Mouse (Mus musculus) thymus, postnatal 0 days (tissue): ENCODE data around the gene Krtap4-2. TPM values are rescaled to one million over a fixed set of nuclear protein-coding genes. Genes with fewer than 3 reads are reported as not detected.
"Not testable (repeated sequence)": the region's sequence is repeated elsewhere in the genome, so short reads cannot be mapped to it uniquely, and the experiment has no call there.

ENCODE experiments used
- DNase-seq: peaks from one replicate; pipeline ENCODE4 v3.0.0-alpha.2; 2015; ENCODE audit warnings: low spot score
- polyA plus RNA-seq: library from polyadenylated mRNA; unstranded; fragments of >200 nt; fragmentation: Nextera tagmentation; extraction: Ambion mirVana; gene quantifications from 2 replicates; pipeline ENCODE4 v1.2.1, GENCODE M21; 2015

Gene Krtap4-2
- not detected in 2 replicates for polyA plus RNA-seq

DNA sequence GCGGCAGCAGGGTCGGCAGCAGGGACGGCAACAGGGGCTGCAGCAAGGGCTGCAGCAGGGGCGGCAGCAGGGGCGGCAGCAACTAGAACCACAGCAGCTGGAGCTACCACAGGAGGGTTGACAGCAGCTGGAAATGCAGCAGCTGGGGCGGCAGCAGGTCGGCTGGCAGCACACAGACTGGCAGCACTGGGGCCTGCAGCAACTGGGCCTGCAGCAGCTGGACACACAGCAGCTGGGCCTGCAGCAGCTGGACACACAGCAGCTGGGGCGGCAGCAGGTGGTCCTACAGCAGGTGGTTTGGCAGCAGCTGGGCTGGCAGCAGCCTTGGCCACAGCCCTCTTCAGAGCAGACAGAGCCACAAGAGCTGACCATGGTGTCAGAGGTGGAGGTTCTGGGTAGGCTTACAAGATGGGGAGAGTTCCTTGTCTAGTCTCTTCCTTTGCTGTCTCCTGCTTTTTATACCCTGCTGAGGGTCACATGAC lies at the start of gene Krtap4-2:
Krtap4-2 (minus strand) TSS at position 432 of the 482 bp plus-strand sequence.
- DNase-seq = no peak

DNA sequence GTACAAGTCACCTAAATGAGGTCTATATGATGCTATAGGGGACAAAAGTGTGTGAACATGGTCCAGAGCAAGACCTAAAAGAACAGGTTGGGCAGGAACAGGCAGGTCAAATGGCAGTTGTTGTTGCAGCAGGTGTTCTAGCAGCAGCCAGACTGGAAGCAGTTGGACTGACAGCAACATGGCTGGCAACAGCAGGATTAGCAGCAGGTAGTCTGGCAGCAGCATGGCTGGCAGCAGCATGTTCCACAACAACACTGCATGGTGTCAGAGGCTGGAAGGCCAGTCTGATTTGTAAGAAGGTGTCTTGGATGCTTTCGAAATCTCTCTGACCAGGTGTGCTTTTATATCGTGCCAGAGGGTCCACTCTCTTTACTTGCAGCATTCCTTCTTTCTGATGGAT lies 48.6 kb upstream of the Krtap4-2 start:
- DNase-seq = no peak

DNA sequence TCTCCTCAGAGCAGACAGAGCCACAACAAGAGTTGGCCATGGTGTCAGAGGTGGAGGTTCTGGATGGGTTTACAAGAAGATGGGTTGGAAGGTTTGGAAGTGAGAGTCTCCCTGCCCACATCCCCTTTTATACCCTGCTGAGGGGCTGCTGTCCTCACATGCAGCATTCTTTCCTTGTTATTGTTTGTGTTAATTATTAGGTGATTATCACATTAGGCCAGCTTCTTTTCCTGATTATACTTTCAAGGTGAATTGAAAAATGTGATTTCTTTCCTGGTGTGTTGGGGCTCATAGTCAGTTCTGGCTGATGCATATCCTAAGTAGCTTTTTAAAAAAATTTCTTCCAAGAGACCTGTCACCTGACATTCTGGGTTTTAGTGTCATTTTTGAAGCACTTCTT lies 31.0 kb upstream of the Krtap4-2 start, which contains the start of gene Krtap4-6:
Krtap4-6 (minus strand) TSS at position 101 of the 400 bp plus-strand sequence.
- no peak for DNase-seq

DNA sequence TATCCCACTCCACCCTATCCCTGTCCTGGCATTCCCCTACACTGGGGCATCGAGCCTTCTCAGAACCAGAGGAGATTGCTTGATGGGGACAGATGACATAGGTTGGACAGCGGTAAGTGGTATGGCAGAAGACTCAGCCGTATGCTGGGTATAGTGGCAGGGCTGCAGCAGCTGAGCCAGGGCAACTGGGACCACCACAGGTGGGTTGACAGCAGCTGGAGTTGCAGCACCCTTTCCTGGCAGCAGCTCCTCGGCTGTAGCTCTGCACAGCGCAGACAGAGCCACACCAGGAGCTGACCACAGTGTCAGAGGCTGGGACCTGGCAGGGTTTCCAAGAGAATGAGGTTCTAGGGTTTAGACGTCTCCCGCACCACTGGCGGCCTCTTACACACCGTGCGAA lies 27.9 kb upstream of the Krtap4-2 start:
- DNase-seq = no peak

DNA sequence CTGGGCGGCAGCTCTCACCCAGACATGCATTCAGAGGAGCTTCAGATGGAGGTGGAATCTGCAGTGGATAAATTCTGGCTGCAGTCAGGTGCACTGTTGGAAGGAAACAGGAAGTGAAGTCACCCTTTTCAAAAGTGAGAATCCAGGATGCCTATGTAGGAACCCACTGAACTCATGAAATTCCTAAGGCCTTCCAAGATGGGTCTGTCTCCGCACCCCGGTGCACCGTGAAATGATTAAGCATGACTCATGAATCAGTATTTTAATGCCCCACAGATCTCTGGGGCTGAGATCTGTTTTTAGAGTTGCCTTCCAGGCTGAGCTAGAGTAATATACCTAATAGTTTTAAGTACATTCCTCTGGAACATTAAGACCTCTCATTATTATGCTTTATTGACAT lies 24.4 kb upstream of the Krtap4-2 start:
- DNase-seq = no peak

DNA sequence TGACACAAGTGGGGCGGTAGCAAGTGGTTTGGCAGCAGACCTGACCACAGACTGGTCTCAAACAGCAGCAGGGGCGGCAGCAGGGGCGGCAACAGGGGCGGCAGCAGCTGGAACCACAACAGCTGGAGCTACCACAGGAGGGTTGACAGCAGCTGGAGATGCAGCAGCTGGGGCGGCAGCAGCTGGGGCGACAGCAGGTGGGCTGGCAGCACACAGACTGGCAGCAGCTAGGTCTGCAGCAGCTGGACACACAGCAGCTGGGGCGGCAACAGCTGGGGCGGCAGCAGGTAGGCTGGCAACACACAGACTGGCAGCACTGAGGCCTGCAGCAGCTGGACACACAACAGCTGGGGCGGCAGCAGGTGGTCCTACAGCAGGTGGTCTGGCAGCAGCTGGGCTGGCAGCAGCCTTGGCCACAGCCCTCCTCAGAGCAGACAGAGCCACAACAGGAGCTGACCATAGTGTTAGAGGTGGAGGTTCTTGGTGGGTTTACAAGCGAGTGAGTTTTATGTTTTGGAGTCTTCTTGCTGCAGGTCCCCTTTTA lies 23.7 kb upstream of the Krtap4-2 start, which contains the start of gene Gm11563:
Gm11563 (minus strand) TSS at position 494 of the 544 bp plus-strand sequence.
- not testable (repeated sequence) for DNase-seq

DNA sequence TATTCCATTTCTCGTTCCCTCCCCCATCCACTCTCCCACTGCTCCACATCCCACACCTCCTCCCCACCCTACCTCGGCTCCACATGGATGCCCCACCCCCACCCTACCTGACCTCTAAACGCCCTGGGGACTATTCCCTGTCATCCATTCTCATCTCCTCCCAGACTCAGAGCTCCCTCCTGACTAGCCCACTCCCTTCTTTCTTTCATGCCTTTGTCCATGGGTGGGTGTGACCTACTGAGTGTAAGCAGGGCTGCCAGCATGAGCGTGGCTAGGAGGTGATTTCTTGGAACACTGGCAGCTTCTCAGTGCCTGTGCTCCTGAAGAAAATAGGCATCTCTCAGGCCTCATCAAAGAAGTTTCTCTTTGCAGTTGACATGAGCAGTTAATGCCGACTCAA lies 22.2 kb upstream of the Krtap4-2 start:
- no peak for DNase-seq

DNA sequence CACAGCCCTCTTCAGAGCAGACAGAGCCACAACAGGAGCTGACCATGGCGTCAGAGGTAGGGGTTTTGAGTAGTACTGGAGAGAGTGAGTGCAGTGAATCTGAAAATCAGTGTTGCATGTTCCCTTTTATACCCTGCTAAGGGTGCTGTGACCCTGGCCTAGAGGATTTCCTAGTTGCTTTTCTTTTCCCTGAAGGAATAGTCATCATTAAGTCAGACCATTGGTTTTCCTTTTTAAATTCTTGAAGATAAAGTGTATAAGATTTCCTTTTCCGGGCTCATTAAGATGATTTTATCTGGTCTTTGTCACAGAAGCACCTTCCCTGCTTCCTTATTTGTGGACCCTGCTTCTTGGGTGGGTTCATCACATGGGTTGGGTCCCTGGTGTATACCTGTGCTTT lies 15.3 kb upstream of the Krtap4-2 start, which contains the start of gene Gm11555:
Gm11555 (minus strand) TSS at position 101 of the 400 bp plus-strand sequence.
- no peak for DNase-seq

DNA sequence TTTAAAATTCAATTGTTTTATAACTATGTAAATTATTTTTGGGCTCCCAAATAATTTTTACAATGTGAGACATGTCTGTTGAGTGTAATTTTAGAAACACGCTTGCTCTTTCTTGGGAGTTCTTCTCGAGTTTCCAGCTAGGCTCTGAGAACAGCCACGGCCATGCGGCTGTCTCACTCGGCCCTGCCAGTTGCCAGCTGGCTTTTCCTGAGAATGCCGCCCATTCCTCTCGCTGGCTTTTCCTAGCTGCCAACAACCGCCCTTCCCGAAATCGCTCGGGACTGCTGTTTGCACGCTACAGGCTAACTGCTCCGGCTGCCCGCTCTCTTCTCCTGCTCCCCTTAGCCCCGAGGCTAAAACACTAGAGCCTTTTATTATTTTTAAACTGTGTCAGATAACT lies 11.6 kb upstream of the Krtap4-2 start:
- no peak for DNase-seq

DNA sequence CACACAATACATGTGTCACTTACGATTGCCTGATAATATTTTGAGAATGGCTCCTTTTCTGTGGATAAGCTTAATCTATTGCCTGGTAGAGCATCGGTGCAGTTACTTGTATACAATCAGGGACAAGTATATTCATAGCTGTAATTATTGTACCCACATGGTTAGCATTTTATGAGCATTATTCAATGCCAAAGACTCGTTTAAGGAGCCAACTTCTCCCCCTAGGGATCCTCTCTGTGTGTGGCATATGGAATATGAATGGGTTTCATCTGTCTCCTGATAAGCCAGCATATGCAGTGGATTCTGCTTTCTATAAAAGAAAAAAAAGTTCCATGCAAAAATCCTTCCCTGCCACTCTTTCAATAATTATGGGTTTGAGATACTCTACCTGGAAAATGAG lies 9.5 kb upstream of the Krtap4-2 start:
- no peak for DNase-seq

DNA sequence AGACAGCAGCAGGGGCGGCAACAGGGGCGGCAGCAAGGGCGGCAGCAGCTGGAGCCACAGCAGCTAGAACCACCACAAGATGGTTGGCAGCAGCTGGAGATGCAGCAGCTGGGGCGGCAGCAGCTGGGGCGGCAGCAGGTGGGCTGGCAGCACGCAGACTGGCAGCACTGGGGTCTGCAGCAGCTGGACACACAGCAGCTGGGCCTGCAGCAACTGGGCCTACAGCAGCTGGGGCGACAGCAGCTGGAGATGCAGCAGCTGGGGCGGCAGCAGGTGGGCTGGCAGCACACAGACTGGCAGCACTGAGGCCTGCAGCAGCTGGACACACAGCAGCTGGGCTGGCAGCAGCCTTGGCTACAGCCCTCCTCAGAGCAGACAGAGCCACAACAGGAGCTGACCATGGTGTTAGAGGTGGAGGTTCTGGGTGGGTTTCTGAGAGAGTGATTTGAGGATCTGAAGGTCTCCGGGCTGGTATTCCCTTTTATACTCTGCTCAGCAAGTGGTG lies 8.8 kb upstream of the Krtap4-2 start, which contains the start of gene Krtap4-7:
Krtap4-7 (minus strand) TSS at position 455 of the 505 bp plus-strand sequence.
- not testable (repeated sequence) for DNase-seq

DNA sequence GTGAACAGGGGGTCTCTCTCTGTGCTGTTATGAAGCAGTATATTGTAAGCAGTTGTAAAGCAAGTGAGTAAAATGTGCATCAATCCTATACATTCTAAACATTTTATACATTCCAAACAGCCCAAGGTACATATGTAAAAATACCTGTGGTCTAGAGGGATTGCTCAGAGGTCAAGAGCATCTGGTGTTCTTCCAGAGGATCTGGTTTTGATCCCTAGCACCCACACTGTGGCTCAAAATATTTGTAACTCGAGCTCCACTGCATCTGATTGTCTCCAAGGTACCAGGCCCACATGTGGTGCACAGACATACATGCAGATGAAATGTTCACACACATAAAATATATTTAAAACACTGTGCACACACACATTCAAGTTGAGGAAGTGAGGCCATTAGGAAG lies 6.0 kb upstream of the Krtap4-2 start:
- DNase-seq = no peak

DNA sequence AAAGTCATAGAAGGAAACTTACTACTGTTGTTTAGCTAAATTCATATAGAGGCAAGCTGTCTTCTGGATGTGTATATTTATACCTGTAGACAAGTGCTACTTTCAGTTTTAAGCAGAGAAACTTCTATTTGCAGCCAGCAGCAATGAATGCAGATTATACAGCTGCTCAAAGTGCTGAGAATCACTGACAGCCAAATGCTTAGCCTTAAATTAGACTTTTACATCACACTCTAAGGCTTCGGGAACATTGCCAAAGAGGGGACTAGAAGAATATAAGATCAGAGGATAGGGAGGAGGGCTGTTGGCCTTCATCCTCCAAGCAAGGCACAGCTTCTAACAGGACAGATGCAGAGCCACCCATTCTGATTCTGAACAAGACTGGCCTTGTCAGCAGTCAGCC lies 2.2 kb upstream of the Krtap4-2 start:
- no peak for DNase-seq

DNA sequence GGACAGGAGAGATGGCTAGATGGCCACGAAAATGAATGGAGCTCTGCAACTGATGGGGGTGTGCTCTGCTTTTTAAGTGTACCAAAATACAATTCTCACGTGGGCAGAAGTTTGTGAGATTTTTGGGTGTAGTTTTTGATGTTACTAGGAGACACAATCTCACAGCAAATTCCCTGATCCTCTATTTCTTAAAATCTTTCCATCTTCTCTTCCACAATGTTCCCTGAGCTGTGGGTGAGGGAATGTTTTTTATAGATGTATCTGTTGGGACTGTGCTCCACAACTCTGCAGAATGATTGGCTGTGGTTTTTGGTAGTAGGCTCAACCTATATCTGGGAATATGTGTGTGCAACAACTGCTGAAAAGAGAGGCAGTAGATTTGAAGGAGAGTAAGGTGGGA lies 1.6 kb downstream of the Krtap4-2 start:
- DNase-seq = no peak

DNA sequence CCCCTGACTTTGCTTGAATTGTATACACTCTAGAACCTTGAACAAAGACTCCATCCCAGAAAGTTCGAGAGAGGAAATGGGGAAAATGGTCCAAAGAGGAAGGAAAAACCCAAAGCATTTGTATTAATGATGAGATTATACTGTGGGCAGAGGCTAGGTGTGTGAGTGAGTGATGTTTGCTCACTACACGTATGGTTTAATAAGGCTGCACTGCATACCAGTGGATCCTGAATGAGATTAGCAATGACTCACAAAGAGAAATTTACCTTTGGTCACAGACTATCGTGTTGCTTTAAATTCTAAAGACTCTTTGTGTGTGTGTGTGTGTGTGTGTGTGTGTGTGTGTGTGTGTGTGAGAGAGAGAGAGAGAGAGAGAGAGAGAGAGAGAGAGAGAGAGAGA lies 4.0 kb downstream of the Krtap4-2 start:
- no peak for DNase-seq

DNA sequence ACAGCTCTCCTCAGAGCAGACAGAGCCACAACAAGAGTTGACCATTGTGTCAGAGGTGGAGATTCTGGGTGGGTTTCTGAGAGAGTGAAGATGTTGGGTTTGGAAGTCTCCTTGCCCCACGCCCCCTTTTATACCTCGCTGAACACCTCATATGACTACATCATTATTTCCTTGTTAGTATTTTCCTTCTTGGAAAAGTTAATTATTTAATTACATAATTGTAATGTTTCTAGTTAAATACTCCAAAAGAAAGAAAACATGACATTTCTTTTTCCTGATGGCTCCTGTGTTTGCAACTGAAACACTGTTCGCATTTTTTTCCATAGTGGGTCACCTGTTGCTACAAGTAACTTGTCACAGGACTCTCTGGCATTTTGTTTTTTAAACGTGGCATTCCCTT lies 6.7 kb downstream of the Krtap4-2 start, which contains the start of gene Krtap4-1:
Krtap4-1 (minus strand) TSS at position 101 of the 400 bp plus-strand sequence.
- DNase-seq = no peak

DNA sequence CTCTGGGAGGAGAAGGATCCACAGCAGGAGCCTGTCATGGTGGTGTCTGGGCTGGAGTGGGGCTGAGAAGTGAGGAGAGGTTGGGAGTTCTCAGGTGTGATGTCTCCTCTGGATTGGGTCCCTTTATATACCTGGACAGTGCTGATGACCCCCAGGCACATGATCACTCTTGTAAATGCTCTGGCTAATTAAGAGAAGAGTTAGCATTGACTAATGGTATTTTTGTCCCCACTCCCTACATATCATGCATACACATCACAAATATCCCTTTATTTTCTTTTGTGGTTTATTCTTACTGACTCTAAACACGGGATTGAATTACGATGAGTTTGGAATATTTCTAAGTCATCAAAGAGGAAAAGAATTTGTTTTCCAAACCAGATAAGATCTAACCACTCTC lies 14.5 kb downstream of the Krtap4-2 start, which contains the start of gene Gm11562:
Gm11562 (minus strand) TSS at position 101 of the 400 bp plus-strand sequence.
- no peak for DNase-seq

DNA sequence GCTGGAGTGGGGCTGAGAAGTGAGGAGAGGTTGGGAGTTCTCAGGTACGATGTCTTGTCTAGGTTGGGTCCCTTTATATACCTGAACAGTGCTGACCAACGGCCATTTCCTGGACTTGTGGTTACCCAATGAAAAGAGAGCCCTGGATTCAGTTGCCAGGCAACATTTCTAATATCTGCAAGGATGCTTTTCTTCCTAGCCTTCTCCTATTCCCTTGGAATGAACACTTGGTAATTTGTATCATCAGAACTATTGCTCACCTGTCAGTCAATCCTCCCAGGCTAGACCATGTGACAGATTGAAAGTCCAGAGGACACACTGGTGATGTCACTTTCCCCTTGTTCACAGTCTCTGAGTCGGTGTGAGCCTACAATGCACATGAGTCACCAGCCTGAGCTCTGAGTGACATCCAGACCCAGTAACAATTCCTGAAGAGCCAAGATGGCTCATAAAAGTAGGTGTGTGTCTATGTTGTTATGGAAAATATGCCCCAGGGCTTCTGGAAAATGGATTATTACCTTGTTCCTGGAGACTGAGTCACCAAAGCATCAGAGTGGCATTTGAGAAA lies 20.0 kb downstream of the Krtap4-2 start, which contains the start of gene Krtap2-4:
Krtap2-4 (minus strand) TSS at position 51 of the 568 bp plus-strand sequence.
- DNase-seq = no peak

DNA sequence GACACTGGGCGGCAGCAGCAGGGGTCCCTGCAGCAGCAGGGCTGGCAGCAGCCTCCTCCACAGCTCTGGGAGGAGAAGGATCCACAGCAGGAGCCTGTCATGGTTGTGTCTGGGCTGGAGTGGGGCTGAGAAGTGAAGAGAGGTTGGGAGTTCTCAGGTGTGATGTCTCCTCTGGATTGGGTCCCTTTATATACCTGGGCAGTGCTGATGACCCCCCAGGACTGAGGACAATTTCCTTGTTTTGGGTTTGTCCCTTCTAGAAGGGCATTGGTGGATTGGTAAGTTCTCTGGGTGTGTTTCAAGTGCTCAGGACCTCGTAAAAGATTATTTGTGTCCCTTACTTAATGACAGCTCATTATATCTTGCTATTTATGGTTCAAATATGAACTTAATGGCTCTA lies 24.8 kb downstream of the Krtap4-2 start, which contains the start of gene Gm11937:
Gm11937 (minus strand) TSS at position 101 of the 400 bp plus-strand sequence.
- not testable (repeated sequence) for DNase-seq

DNA sequence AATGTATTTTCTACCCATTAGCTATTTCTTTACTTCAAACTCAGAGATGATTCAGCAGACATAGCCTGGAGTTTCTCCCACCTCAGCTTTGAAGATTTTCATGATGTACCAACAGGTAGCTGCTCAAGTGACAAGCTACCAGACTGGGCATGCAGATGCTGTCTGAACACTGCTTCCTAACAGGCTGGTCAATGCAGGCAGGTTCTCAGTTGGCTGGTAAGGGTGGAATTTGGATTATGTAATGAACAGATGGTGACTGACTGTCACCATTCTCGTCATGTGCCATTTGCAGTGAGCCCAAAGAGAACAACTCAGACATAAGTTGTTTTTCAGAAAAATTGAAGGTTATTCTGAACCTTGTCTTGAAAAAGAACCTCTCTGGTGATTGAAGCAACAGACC lies 25.8 kb downstream of the Krtap4-2 start:
- no peak for DNase-seq

DNA sequence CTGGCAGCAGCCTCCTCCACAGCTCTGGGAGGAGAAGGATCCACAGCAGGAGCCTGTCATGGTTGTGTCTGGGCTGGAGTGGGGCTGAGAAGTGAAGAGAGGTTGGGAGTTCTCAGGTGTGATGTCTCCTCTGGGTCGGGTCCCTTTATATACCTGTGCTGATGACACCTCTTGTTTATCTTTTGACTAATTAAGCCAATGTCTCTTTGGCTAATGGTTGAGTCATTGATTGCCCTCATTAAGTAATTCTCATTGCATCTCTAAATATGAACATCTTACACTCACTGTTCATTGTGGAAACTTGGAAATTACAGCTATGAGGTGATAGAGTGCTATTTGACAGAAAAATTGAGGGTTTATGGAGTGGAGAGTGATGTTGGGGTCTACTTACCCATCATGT lies 31.7 kb downstream of the Krtap4-2 start, which contains the start of gene Gm11938:
Gm11938 (minus strand) TSS at position 101 of the 400 bp plus-strand sequence.
- DNase-seq = not testable (repeated sequence)

DNA sequence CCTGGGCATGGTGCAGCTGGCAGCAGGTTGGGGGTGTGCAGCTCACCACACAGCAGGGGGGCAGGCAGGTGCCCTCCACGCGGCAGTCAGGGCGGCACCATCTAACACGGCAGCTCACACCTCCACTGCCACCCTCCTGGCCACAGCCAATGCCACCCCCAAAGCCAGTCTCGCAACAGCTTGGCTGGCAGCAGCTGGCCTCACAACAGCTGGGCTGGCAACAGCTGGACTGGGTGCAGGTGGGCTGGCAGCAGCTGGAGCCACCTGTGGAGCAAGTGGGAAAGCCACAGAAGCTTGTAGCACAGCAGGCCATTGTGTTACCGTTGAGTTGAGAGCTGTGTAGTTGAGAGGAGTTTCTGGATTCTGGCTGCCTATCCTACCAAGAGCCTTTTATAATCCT lies 37.1 kb downstream of the Krtap4-2 start, which contains the start of gene Krtap9-3:
Krtap9-3 (minus strand) TSS at position 364 of the 400 bp plus-strand sequence.
- not testable (repeated sequence) for DNase-seq
